ENCODE assay signal across 23 mouse cellular contexts in the genomic region with DNA sequence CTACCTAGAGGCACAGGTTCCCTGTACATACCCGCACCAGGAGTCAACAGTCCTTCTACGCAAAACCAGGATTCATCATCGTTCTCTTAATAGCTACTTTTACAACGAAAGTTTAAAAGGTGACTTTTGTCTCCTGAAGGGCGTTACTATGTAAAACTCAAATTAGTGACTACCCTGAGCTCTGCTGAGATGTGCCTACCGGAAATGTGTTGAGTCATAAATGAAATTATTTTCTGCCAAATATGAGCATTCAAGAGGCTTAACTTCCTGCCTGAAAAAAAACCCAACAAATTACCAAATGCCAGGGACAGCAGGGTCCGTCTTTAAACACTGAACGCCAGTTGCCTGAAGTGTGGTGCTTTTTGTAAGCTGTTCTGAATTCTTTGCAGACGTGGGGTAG.
DNase-seq lines count a peak whose midpoint lies in the region; ATAC-seq and TF ChIP-seq lines count a peak whose summit lies in the region.
"Had no signal": no experiment of that assay in that cellular context is flagged by ENCODE, and none has a peak within 500 bp of the region (broad histone marks: within the 10 kb centered on the region; RNA-seq: fewer than 3 reads in every experiment).

No protein-coding gene starts in this region.

- peak; percentile 71 for DNase-seq in heart, adult 11 months
- no peak for DNase-seq in right cerebral cortex, postnatal 36 days (ENCODE audit: low spot score in 2 of 2)
- no peak for DNase-seq in right cerebral cortex, postnatal 25 days
- no peak for DNase-seq in spleen, postnatal 14 days (ENCODE audit: low spot score in 2 of 2)
- DNase-seq: adrenal gland, postnatal 14 days; cerebellum, adult 18-20 months; cerebellum, adult 9-11 months; cerebellum, postnatal 36 days; forebrain, postnatal 0 days; gastrocnemius, postnatal 14 days; heart, postnatal 10 days; heart, postnatal 4 days; kidney, adult 2 months had no signal

- ATAC-seq in heart, embryonic 12.5 days (ENCODE audit: insufficient number of reproducible peaks, low FRiP score) = no peak
- ATAC-seq: hindbrain, embryonic 16.5 days; intestine, embryonic 16.5 days had no signal

- no peak for TF ChIP-seq POLR2A in embryonic fibroblast, embryonic 13.5 days (IDR thresholded peaks at IDR 0.05; ENCODE audit: low read depth, low read length)

- H3K79me2 ChIP-seq in macrophage (ENCODE audit: inconsistent target) = no peaks in the 10 kb centered on the region

- no peak overlapping the region for H3K9ac ChIP-seq in heart, embryonic 12.5 days
- H3K9ac ChIP-seq: forebrain, embryonic 12.5 days; forebrain, postnatal 0 days; hindbrain, embryonic 12.5 days had no signal

- H3K4me2 ChIP-seq in heart, embryonic 12.5 days = no peak overlapping the region
- H3K4me2 ChIP-seq: forebrain, embryonic 12.5 days; hindbrain, embryonic 12.5 days had no signal

- no peak overlapping the region for H3K4me3 ChIP-seq in heart, embryonic 12.5 days
- no peak overlapping the region for H3K4me3 ChIP-seq in embryonic fibroblast, embryonic 13.5 days (ENCODE audit: insufficient read depth, low read length)
- H3K4me3 ChIP-seq in macrophage (ENCODE audit: inconsistent target) = no peak overlapping the region
- H3K4me3 ChIP-seq: embryonic facial prominence, embryonic 10.5 days; erythroblast, embryonic 14.5 days; forebrain, embryonic 12.5 days; hindbrain, embryonic 12.5 days had no signal

- no peaks in the 10 kb centered on the region for H3K9me3 ChIP-seq in heart, embryonic 12.5 days (replicated peaks)
- H3K9me3 ChIP-seq: embryonic facial prominence, embryonic 10.5 days; forebrain, embryonic 12.5 days; hindbrain, embryonic 12.5 days had no signal

- 84% methylated on average over 9 of the region's 9 CpGs for WGBS in heart, embryonic 12.5 days
- 64% methylated on average over 9 of the region's 9 CpGs for WGBS in macrophage (ENCODE audit: missing documents)

- no peak overlapping the region for H3K27ac ChIP-seq in heart, embryonic 12.5 days (ENCODE audit: poor library complexity, severe bottlenecking)
- H3K27ac ChIP-seq in embryonic fibroblast, embryonic 13.5 days (ENCODE audit: insufficient read depth, low read length) = peak overlapping the region; percentile 8; the same call in 1 of the 2 replicates
- H3K27ac ChIP-seq in macrophage = 0 out of 2 replicates have a peak overlapping the region, but pooled peaks have one; percentile 4
- H3K27ac ChIP-seq: embryonic facial prominence, embryonic 10.5 days; forebrain, embryonic 12.5 days; hindbrain, embryonic 12.5 days had no signal

- H3K27me3 ChIP-seq in heart, embryonic 12.5 days (replicated peaks) = no peaks in the 10 kb centered on the region

- H3K4me1 ChIP-seq in heart, embryonic 12.5 days (replicated peaks) = peaks cover 37% of the 10 kb centered on the region
- H3K4me1 ChIP-seq in embryonic fibroblast, embryonic 13.5 days (ENCODE audit: control insufficient read depth, insufficient read depth, low read length) = peaks cover 41% of the 10 kb centered on the region

- TF ChIP-seq CTCF in embryonic fibroblast, embryonic 13.5 days (IDR thresholded peaks at IDR 0.05; ENCODE audit: borderline replicate concordance, insufficient read depth, low read length) = no peak

- no peaks in the 10 kb centered on the region for H3K36me3 ChIP-seq in heart, embryonic 12.5 days
- no peaks in the 10 kb centered on the region for H3K36me3 ChIP-seq in macrophage (ENCODE audit: inconsistent target)
- H3K36me3 ChIP-seq: forebrain, embryonic 12.5 days; G1E; hindbrain, embryonic 12.5 days had no signal
